Mouse (Mus musculus) telencephalon, adult 2 months (tissue): ENCODE results near the gene Lrrc25.
A peak's percentile ranks its signal among the peaks of the same experiment; 100 is the strongest.

ENCODE experiments used
- DNase-seq: peaks from one replicate; pipeline ENCODE4 v3.0.0-alpha.2; 2011; ENCODE audit warnings: low read depth, low spot score

The Lrrc25 gene

DNA sequence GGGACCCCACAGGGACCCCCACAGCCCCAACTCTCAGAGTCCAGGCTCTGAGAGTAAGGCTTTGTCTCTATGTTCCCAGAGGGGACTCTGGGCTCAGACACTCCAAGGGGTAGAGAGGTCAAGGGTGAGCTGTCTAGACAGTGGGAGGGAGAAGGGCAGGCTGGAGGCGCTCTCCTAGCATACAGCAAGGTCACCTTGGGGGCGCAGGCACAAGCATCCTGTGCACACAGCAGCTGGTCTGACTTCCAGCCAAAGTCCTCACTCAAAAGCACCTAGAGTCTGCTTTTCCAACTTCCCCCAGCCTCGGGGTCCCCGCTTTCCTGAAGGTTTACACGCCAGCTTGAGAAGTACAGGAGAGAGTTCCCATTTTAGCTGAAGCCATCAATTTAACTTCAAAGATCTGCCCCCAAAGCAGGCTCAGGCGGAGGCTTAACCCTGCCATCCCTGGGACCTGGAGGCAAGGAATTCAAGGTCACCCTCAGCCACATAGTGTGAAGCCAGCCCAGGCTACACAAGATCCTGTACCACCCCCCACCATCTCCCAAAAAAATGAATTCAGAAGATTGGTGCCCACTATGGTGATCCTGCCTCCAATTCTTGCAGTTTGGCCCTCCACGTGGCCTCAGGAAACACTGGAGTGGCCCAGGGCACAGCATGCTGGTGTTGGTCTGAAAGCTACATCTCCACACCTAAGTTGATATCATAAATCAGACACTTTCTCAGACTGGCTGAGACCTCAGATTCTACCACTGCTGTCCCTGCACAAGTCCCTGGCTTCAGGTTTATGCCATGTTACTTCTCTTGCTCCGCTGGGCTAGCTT, 31.6 kb downstream of the Lrrc25 start:
- no peak for DNase-seq

- DNase-seq, result no peak
Observed at GRCm38 (mm10) chr8:70648164-70648442, 32.1 kb downstream of the Lrrc25 start.

DNA sequence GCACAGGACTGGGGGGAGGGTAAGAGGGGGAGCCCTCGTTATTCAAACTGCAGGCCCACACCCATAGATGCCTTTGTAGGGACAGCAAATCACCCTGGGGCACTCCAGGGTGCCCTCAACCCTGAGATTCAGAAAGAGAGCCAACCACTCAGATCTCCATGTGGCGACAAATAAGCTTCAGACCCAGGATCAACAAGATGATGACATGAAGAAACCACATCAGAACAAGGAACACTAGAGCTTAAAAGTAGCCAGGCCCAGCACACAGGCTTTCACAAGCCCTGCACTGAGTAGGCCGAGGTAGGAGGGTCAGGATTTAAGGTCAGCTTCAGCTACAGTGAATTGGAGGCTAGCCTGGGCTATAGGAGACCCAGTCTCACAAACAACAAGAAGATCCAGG, 33.0 kb downstream of the Lrrc25 start:
- DNase-seq, result no peak

GRCm38 (mm10) chr8:70649324-70649723, 33.4 kb downstream of the Lrrc25 start:
- peak; percentile 19 for DNase-seq

- DNase-seq, result no peak
Observed at GRCm38 (mm10) chr8:70650351-70650750, 34.4 kb downstream of the Lrrc25 start.

DNA sequence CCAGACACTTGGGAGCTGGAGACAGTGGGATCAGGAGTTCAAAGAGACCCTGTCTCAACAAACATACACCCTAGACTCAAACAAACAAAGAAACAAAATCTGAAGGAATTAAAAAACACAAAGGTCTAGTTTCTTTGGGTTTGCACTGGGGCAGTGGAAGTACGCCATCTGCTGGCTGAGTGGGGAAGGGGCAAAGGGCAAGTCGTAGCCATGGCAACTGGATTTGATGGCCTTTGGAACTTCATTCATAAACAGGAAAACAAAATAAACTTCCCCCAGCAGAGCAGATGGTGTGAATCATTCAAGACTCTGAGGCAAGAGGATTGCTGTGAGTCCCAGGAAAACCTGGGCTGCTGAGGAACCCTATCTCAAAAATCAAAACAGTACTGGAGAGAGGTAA, 37.3 kb downstream of the Lrrc25 start:
- DNase-seq, result no peak

GRCm38 (mm10) chr8:70654121-70654520, 38.2 kb downstream of the Lrrc25 start:
- DNase-seq, result no peak

DNA sequence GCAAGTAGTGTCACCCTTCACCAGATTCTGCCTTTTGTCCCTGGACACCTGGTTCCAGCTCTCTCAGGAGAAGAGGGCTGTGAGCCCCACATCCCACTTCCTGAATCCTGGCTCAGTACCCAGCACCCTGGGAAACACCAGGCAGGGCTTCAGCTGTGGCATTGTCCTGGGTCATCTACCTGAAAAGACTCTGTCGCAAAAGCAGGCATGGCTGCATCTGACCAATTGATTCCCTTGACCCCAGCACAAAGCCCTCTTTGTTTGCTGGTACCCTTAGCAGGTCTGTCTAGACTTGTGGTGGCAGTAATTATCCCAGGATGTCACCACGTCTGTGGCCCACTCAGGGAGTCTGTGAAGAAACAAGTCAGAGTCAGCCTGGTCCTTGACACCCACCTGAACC, 39.5 kb downstream of the Lrrc25 start:
- DNase-seq, result no peak

GRCm38 (mm10) chr8:70656193-70656790, 40.3 kb downstream of the Lrrc25 start:
- no peak for DNase-seq

- no peak for DNase-seq
Observed at GRCm38 (mm10) chr8:70657214-70657613, 41.3 kb downstream of the Lrrc25 start.

DNA sequence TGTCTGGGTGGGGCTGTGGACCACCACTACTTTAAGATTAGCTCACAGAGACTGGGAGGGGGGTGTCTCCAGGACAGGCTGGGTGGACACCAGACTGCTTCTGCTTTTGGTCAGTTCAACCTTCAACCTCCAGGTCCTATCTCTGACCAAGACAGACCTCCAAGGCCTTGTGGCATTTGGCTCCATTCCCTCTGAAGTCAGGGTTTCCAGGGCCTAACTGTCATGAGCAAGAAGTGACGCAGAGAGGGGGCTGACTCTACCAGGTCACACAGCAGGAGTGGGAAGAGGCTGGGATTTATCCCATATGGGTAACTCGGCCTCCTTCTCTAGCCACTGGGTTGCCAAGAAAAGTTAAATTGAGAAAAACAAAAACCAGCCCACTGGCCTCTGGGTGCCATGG, 41.8 kb downstream of the Lrrc25 start:
- DNase-seq, result no peak

- DNase-seq, result no peak
Observed at GRCm38 (mm10) chr8:70658897-70659603, 43.1 kb downstream of the Lrrc25 start.

GRCm38 (mm10) chr8:70659604-70660272, 43.8 kb downstream of the Lrrc25 start:
- peak; percentile 33 for DNase-seq

DNA sequence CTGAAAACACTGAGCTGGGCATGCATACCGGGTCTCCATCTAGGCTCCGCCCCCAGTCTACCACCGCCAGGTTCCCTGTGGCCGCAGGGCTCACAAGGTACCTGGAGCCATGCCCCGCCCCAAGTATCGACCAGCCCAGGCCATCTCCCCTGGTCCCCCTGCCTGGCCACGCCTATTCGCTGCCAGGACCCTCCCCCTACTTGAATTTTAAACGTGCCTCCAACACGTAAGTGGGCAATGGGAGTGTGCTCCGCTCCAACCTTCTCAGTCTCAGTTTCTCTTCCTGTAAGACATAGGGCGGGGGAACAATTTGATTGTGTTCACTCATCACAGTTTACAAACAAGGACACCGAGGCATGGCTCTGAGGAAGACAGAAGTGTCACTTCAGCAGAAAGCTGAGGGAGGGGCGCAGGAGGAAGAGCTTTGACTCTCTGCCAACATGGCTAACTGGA, 44.3 kb downstream of the Lrrc25 start, which contains the start of gene Pgpep1:
Gene Pgpep1 (minus strand): TSS at position 116 of the 453 bp plus-strand sequence.
- DNase-seq, result no peak

DNA sequence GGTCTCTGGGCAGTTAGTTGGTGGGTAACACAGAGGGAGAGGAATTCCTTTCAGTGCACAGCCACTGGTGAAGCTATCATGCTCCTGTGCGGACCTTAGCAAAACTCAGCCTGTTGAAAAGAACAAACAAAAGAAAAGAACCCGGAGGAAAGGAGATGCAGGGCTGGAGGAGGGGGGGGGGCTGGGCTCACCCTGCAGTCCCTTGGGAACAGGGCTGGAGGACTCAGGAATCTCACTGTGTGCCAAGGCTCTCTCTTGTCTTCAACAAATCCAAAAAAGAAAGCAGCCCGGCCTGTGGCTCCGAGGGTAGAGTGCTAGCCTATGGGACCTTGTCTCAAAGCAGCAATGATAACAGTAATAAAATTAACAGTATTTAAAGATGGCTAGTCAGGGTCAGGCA, 47.7 kb downstream of the Lrrc25 start:
- DNase-seq, result no peak

DNA sequence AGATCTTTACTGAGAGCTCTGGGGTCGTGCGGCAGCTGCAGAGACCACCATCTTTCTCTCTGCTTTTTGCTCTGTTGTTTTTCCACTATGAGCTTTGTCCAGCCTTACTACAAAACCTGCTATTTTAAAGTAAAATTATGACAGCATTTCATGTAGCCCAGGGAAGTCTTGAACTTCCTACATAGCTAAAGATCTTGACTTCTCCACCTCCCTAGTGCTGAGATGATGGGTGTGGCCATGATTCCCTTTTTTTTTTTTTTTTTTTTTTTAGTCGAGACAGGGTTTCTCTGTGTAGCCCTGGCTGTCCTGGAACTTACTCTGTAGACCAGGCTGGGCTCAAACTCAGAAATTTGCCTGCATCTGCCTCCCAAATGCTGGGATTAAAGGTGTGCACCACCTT, 48.7 kb downstream of the Lrrc25 start:
- no peak for DNase-seq

- DNase-seq, result no peak
Observed at GRCm38 (mm10) chr8:70665599-70665998, 49.6 kb downstream of the Lrrc25 start.

DNA sequence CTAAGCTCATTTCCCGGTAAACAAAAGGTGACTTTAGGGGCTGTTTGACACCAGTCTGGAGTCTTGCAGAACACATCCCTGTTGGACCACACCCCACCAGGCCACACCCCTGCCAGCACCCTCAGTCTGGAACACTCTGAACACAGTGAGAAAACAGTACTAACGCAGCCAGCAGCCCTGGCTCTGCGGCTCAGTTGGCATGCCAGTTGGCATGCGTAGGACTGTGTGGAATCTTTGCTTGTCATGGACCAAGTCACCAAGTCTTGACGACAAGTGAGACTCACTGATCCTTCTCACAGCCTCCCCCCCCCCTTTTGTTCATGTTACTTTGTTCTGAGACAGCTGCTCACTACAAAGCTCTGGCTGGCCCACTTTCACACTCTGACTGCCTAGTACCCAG, 51.1 kb downstream of the Lrrc25 start:
- DNase-seq, result peak; percentile 58
